In the genomic region with DNA sequence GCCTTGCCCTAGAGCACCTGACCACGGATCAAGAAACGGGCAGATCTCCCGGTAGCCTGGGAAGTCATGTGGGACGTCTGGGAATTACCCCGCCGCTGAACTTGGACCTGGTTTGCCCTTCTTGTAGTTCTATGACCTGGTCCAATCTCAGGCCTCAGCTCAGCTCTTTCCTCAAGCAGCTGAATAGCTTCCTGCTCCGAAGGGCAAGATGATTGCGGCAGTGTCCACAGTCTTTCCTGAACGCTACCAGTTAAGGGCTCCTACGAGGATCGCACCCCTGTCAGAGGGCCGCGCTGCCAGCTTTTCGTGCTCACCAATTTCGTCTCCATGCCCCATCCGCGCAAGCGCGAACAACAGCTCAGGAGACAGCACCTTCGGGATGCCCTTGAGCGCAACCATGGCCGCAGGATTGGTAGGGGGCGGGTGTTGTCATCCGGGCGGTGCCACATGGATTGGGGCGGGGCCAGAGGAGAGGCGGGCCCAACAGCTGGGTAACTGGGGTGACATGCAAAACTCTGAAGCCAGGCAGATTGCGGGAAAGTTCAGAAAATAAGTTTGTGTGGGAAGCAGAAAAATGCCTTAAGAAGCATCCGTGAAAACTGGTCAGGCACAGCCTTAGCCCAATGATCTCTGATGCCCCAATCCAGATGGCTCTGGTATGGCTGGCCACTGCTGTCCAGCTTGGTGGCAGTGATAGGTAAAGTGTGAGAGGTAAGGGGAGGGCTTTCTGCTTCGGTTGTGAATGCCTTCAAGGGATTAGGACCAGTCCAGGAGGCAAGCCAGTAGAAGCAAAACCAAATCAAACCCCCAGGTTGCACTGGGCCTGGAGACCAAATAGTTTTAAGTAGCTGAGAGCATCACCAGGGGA, we compare ENCODE assay signal across 8 mouse cellular contexts. TPM values are rescaled to one million over a fixed set of nuclear protein-coding genes. Genes with fewer than 3 reads are reported as not detected.
DNase-seq lines count a peak whose midpoint lies in the region; ATAC-seq lines count a peak whose summit lies in the region.

A gene (minus strand): TSS at position 449 of the 868 bp plus-strand sequence.

- H3K4me1 ChIP-seq in hindbrain, embryonic 11.5 days (replicated peaks; ENCODE audit: control insufficient read depth, insufficient read depth, low read length): no peaks in the 10 kb centered on the region

- ATAC-seq in hindbrain, embryonic 11.5 days (ENCODE audit: low FRiP score): peak; percentile 91

- H3K36me3 ChIP-seq in hindbrain, embryonic 11.5 days (ENCODE audit: control insufficient read depth, insufficient read depth, low read length): peaks cover 3% of the 10 kb centered on the region; the same call in 1 of the 2 replicates

- DNase-seq in R1 (ENCODE audit: low read depth, low spot score): peak; percentile 93
- DNase-seq in cerebellum, postnatal 10 days: peak; percentile 81 to 83
- DNase-seq in frontal cortex, postnatal 10 days (ENCODE audit: low spot score in 2 of 2): peak; percentile 77
- DNase-seq in hindbrain, embryonic 11.5 days (ENCODE audit: low spot score): peak; percentile 78
- peak; percentile 71 to 72 for DNase-seq in layer of hippocampus, postnatal 25 days (ENCODE audit: extremely low spot score in 1 of 2, low spot score in 1 of 2)
- peak; percentile 82 for DNase-seq in lung, postnatal 14 days
- DNase-seq in retina, adult 2 months (ENCODE audit: low read depth, low spot score): peak; percentile 71
- peak; percentile 87 for DNase-seq in thymus, postnatal 25 days

- H3K9ac ChIP-seq in hindbrain, embryonic 11.5 days (ENCODE audit: low read depth, low read length): peak within 1 kb of the TSS; percentile 59

- peak within 1 kb of the TSS; percentile 83 for H3K4me2 ChIP-seq in hindbrain, embryonic 11.5 days (replicated peaks; ENCODE audit: low read depth, low read length)

- H3K27me3 ChIP-seq in hindbrain, embryonic 11.5 days (ENCODE audit: control insufficient read depth, insufficient read depth, low read length): no peaks in the 10 kb centered on the region

- H3K9me3 ChIP-seq in hindbrain, embryonic 11.5 days (ENCODE audit: control insufficient read depth, low read length): no peaks in the 10 kb centered on the region

- no peak within 1 kb of the TSS for H3K27ac ChIP-seq in hindbrain, embryonic 11.5 days (ENCODE audit: low read depth, low read length)

- peak within 1 kb of the TSS; percentile 30 for H3K4me3 ChIP-seq in hindbrain, embryonic 11.5 days (ENCODE audit: low read depth, low read length)

- WGBS in hindbrain, embryonic 11.5 days: 3% methylated on average over 30 of the region's 30 CpGs

RNA-seq across cellular contexts. Expression of the gene that starts here (rescaled TPM):
- polyA plus RNA-seq in hindbrain, embryonic 11.5 days (2014; fragmentation: Nextera tagmentation; extraction: Ambion mirVana): 17.7 and 18.4 TPM in 2 replicates
- 10 to 100 TPM; 38.3 to 47.5 TPM for total RNA-seq in layer of hippocampus, postnatal 25 days (2021)
